Mouse (Mus musculus) lung, postnatal 10 days (tissue): ENCODE data around the gene Ndufb11.

Experiments used
- DNase-seq: peaks from one replicate; pipeline ENCODE4 v3.0.0; 2021

Gene Ndufb11

DNA sequence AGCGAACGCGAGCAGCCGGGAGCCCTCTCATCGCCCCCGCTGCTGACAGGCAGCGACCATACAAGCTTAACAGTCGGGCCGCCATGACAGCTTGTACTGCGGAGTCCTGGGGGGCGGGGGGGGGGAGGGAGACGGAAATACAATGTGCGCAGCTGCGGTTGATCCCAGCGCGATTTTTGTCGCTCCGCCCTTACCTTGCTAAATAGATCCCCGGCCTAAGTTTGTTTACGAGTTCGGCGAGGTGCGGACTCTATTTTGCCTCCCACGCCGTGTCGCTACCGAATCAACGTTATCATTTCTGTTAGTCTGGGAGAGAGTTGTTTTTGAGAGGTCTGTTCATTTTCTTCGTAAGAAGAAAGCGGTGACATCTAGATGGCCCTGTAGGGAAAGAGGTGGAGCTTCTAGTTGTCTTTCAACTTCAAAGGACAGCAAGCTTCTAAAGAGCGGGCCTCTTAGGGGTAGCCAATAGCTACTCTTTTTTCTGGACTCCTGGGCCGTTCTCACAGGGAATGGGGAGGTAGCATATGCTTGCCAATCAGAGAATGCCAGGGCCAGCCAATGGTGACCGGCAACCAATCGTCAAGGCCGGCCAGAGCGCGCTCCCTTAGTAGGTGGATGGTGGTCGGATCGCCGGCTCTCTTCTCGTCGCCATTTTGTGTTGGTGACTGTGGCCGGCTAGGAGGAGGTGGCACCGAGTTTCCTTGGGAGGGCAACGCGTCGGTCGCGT lies at the start of gene Ndufb11, which contains the start of gene Rbm10:
Gene Ndufb11, minus strand, starts transcription at position 444 of the 727 bp plus-strand sequence.
Gene Rbm10, plus strand, starts transcription at position 328 of the 727 bp plus-strand sequence.
- DNase-seq: peak; percentile 87

DNA sequence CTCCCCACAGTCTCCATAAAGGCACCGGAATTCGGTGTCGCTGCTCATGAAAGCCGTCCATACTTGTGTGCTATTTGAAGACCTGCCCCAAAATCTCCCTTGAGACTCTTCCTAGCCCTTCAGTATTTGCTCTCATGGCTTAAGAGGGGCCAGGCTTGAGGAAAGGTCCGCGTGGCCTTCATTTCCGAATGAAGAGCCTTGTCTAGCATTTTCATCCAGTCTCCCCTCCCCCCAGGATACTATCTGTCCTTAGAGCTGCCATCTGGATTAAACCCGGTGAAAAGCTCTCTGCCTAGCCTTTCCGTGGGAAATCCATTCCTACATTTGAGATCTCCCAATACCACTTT lies 46.0 kb upstream of the Ndufb11 start:
- DNase-seq: peak; percentile 13

DNA sequence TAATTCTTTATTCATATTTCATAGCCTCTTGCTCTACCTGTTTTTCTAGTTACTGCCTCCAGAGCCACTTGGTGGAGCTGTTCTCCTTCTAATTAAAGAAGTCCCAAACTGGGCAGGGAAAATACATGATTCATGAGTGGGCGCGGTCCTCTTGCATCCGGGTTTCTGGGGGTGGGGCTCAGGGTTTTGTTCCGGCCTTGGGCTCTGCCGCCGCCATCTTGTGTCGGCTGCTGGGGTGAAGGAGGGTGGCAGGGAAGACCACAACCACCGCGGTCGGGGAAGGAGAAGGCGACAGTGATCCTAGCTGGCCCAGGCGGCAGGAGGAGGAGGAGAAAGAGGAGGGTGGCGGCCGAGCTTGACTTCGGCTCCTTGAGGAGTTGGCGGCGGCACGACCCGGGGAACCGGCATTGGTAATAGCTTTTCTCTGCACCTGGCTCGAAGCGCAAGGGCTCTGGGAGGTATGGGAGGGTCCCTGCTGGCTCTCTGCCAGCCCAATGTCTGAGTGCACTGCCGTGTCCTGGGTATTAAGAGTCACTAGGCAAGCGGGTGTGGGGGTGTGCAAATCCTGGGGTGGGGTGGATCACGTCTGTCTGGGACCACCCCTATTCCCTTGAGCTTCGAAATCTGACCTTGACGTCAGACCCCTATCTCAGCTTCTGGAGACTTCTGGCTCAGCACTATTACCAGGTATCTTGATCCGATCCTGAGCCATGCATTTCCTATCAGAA lies 45.5 kb upstream of the Ndufb11 start:
- DNase-seq: peak; percentile 92

DNA sequence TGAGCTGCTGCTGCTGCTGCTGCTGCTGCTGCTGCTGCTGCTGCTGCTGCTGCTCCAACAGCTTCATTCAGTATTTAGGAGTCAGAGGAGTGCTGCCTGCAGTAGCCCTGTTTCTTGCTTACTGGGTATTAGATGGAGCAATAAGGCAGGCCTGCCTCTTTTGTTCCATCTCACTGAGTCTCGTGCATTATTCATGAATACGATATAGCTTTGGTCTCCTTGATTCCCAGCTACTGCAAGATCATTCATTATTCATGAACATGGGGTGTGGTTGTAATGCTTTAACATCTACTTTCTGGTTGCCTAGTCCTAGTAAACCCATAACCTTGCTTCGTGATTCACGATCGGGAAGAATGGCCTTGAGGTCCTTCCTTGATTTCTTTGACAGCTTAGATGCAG lies 44.9 kb upstream of the Ndufb11 start:
- DNase-seq: no peak

DNA sequence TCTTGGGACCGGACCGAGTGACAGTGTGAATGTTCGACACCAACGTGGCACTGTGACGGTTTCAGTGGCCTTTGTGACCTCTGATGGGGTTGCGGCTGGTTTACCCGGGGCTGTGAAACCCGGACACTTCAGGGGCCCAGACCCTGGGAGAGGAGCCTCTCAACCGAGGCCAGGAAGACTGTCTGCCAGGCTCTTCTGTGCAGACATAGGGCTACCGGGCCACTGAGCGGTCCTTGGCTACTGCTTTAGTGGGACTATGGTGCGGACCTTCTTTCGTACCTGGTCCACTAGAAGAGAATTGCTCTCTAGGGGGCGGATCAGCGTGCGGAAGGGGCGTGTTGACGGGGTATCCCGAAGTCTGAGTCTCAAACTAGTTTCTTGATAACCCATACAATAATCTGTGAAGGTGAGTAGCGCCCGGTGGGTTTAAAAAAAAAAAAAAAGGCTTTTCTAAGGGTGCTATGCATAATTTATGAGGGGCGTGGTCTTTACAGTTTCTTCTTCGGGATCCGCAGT lies 41.5 kb upstream of the Ndufb11 start:
- DNase-seq: peak; percentile 3

DNA sequence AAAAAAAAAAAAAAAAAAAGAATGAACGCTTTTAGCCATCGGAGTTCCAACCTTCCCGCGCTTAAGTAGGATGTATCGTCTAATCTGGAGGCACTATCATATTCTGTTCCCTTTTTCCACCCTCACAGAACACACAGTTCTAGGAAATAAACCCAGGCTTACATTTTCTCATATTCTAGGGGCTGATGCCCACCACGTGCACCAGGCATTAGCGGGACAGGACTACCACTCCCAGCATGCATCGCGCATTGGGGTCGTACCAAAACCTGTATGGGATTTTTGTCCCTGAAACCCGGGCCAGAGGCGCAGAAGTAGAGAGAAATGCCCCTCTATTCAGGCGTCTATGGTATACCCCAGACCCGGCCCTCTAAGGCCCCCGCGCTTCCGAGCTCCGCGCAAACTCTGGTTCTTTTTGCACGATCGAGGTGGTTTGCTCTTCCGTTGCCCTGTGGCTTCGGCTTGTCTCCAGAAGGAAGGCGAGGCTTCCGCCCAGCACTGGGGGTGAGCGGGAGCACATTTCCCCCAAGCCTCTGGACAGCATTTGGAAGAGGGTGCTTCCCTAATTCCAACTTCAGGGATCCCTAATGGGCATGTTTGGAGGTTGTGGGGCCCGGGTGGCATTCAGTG lies 40.7 kb upstream of the Ndufb11 start, which contains the start of gene Uba1:
Gene Uba1, plus strand, starts transcription at position 301 of the 627 bp plus-strand sequence.
- DNase-seq: peak; percentile 87

DNA sequence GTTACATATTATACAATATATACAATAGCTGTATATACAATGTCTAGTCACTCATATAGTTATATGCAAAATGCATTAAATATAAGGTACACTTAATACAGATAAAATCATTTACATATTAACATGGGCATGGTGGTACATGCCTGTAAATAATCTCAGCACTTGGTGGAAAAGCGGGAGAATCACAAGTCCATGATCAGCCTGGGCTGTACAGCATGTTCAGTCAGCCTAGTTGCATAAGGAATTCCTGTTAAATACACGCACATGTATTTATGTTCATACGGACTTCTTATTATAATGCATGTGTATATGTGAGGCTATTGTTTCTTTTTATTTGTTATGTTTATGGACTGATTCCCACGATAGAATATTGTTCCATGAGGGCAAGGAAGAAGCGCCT lies 40.2 kb upstream of the Ndufb11 start:
- DNase-seq: no peak

DNA sequence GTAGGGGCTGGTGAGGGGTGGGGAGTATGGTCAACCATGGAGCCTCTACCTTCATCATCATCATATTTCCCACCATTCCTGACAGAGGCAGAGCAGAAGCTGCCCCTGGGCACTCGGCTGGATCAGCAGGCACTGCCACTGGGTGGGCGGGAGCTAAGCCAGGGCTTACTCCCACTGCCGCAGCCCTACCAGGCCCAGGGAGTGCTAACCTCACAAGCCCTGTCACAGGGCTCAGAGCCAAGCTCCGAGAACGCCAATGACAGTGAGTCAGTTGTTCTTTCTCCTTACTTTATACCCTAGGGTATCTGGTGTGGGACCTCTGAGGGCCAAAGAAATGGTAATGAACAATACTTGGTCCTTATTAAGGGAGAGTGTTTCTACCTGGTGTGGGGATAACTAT lies 27.4 kb upstream of the Ndufb11 start:
- DNase-seq: no peak

DNA sequence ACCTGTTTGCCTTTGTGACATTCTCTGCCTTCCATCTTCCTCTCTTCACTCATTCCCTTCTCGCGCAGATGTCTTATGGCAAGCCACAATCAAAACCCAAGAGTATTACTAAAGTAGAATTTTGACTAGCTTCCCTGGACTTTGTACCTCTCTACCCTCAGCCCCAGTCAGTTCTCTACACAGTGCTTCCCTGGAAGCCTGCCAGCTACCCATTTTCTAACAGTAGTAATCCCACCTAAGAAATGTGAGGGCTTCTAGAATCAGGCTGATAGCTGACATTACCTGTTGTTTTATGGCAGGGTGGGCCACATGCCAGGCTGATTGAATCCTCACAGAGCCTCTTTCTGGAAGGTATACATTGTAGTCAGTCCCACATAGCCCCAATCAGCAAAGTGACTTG lies 20.7 kb upstream of the Ndufb11 start:
- no peak for DNase-seq

DNA sequence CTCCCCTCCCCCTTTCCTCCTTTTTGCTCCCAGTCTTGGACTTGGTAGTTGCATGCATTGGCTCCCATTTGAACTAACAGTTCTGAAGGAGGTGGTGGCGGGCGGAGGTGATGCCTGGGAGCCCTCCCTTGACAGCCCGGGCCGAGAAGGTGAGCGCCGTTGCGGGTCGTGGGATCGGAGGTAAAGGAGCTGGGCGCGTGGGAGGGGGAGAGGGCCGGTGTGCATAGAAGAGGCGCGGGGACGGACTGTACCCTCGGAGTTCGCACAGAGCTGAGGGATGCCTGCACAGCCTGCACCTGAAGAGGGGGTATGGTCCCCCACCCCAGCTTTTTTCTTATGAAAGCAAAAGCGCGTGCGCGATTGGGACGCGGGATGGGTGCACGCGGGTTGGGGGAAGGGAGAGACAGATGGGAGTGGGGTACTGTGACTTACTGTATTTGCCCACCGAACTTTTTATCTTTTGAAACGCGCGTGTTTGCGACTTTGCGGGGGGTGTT lies 532 bp upstream of the Ndufb11 start:
- peak; percentile 37 for DNase-seq

DNA sequence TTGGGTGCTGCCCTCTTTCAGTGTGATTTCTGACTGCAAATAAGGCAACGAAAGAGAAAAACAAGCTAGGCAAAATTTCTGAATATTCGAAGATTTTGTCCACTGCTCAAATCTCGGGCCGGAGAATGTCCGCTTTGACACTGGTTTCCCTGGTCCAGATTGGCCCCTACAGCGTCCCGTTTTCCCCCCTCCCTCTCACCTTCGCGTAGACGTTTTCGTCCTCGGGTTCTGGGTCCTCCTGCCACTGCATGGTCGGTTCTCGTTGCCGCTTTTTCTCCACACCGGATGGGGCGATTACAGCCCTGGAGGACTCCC lies 601 bp downstream of the Ndufb11 start:
- DNase-seq: no peak

DNA sequence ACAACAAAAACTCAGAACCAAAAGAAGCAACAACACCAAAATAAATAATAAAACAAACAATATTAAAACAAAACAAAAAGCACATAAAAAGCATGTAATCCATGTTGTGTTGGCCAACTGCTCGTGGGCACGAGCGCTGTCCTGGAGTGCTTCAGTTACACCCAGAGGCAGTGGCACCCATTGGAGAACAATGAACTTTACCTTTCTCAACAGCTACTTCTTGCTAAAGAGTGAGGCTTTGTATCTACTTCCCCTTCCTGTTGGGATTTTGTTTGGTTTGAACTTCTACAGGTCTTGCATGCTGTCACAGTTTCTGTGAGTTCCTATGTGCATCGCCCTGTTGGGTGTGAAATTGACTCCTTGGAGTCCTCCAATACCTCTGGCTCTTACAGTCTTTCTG lies 8.9 kb downstream of the Ndufb11 start:
- no peak for DNase-seq

DNA sequence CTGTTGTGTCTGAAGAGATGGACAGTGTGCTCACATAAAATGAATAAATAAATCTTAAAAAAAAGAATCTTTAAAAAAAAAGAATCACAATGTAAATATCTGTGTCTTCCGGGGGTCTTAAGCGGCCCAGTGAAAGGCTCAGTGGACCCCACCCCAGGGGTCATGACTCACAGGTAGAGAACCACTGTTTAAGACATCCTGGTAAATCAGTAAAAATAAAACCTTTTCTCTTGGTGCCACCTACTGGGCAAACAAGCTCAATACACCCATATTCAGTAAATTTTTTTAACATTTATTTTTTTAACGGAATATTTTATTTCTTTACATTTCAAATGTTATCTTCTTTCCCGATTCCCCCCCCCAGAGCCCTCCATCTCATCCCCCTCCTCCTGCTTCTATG lies 29.5 kb downstream of the Ndufb11 start:
- peak; percentile 5 for DNase-seq

DNA sequence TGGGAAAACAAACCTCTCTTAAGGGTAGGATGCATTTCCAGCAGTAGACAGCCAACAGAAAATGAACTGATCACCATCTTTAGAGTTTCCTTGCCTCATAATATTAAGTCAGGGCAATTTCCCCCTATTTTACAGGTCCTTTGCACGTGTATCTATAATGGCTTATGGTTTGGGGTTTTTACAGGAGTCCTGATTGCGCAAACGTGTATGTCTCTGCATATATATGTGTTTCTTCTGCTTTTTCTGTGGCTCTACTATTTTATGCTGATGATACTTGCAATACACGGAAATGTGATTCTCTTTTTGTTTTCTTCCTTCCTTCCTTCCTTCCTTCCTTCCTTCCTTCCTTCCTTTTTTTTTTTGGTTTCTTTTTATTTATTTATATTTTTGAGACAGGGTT lies 43.5 kb downstream of the Ndufb11 start:
- DNase-seq: no peak

DNA sequence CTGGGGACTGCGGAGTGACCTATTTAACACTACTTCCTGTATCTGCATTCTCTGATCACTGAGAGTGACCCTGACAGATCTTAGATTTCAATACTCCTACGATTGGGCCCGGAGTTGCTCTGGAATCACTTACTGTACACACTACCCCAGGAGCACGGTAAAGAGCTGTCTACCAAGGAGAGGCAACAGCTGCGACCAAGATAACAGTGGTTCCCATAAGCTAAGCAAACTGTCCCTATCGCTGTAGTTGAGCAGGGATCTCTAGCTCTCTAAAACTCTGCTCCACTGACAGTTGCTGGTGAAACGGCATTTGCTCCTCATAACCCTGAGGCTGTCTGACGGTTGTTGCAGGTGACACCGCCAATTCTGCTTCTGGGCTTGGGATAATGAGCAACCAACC lies 44.7 kb downstream of the Ndufb11 start:
- no peak for DNase-seq

DNA sequence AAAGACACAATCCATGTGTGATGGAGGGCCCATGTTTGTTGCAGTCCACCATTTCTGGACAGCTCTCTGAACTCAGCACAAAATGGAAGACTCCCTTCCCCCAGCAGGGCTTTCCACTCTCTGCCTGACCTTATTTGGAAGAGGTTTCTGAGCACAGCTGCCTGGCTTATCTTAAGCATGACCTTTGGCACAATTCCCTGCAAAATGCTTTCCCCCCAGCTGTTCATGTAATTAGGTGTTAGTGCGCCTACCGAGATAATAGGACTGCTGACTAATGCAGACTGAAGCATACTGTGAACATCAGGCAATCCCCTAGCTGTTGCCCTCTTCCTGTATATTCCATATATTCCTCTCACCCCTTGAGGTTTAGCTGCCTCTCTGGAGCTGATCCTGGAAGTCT lies 46.4 kb downstream of the Ndufb11 start:
- peak; percentile 31 for DNase-seq
